Mouse (Mus musculus): ENCODE data around the gene Gm10337. TPM values are rescaled to one million over a fixed set of nuclear protein-coding genes. Genes with fewer than 3 reads are reported as not detected.

The Gm10337 gene
- polyA plus RNA-seq, 1 experiment = not detected

DNA sequence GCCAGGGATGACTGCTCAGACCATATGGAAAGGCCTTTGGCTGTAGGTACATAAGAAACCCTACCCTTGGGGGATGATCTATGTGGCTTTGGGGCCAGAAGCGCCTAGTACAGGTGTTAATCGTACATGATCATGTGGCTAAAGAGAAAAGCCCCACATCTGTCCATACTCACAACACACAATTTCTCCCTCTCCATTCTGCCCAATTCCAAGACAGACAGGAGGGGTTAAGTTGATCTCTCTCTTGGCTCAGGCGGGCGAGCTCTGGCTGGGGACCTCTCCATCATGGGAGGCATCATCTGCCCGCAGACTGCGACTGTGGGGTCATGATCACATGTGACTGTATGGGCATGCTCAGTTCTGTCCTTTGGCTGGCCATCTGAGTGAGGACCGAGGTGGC is 30.4 kb downstream of the Gm10337 start:
- WGBS = 94% methylated on average over 7 of the region's 7 CpGs
- no peak for DNase-seq (ENCODE audit: low read depth, low spot score)

DNA sequence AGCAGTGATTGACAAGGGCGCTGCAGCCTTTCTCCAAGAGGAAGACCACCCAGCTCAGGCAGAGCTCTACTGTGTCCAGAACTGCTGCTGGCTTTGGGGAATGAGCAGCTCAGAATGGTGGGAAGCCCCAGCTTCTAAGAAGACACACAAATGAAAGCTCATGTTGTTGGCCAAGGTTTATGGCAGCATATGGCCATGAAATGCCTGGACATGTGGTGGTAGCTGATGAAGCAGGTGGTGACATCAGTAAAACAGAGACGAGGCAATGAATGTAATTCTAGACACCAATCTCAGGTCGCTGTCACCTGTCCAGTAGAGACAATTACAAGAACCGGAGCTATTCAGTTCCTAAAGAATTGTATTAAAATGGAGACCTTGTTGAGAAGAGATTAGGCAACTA is 41.3 kb downstream of the Gm10337 start:
- DNase-seq (ENCODE audit: low read depth, low spot score) = no peak
- WGBS = 95% methylated on average over 4 of the region's 4 CpGs

DNA sequence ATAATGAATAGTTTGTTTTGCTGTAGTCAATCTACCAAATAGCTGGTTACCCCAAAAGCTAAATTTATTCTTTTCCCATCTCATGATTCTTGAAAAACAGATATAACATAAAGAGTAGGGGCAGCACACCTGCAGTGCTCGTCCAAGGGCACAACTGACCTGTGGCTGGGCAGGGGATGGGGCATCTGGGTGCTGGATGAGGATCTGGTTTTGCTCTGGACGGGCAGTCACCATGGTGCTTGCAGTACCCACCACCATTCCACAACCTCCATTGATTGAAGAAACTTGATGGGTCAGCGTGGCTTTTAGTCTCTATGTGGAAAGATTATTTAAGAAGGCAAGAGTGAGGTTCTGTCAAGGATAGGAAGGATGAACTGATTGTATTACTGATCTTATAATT is 42.7 kb downstream of the Gm10337 start:
- 94% methylated on average over 3 of the region's 3 CpGs for WGBS

DNA sequence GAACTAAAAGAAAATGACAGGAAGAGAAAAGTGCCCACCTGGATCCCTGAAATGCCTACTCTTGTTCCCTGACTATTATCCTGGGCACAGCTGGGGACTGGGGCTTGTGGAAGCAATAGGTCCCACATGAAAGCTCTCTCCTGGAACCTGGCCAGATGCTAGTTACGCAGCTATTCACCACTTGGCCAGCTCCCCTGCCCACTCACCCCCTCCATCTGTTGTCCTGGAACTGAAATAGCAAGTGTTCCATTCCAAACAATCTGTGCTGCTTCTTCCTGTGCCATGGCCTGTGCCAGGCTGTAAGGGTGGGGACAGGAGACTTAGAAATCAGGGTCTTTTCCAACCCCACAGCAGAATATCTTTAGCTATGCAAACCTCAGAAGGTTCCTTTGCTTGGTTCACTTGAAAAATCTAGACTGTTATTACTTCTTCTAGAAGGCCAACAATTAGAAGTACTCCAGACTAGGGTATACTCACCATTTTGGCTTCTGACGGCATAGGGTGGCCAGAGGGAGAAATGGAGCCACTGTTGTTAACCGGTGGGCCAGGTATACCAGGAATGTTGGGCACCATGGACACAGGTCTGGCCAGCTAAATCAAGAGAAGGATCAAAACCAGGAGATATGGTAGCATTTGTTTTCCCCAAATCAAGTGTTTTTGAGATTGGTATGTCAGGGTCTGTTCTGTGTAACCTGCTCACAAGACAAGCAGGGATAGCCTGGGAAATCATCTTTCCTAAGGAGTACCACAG is 43.3 kb downstream of the Gm10337 start:
- DNase-seq (ENCODE audit: low read depth, low spot score) = no peak
- 77% methylated on average over 3 of the region's 3 CpGs for WGBS

More for the DNA sequence above, 42.7 kb downstream of the Gm10337 start:
- no peak for DNase-seq (ENCODE audit: low read depth, low spot score)

DNA sequence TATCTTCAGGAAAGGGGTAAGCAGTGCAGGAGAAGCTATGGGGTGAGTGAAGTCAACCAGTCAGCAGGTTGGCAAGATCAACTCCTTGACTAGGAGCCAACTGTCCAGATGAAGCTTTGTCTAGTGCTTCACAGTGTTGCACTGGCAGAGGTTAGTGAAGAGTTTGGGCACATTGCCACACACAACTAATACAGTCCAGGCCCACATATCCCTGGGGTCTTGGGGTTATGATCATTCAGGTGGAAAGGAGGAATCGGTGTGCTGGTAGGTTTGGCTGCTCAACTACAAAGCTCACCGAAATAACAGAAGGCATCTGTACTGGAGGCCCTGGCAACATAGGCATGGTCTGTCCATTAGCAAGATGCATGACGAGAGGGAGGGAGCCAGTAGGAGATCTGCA is 44.0 kb downstream of the Gm10337 start:
- no peak for DNase-seq (ENCODE audit: low read depth, low spot score)
- 97% methylated on average over 3 of the region's 3 CpGs for WGBS

DNA sequence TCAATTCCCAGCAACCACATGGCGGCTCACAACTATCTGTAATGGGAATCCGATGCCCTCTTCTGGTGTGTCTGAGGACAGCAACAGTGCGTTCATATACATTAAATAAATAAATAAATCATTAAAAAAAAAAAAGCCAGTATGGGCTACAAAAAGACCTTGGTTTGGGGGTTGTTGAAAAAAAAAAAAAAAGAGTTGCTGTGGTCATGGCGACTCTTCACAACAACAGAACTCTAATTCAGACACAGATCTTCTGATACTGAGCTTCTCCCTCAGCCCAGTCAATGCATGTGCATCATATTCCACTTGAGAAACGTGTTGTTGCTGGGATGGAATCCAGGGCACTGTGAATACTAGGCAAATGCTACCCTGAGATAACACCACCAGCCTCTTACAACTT is 49.1 kb downstream of the Gm10337 start:
- 94% methylated on average over 5 of the region's 5 CpGs for WGBS
- no peak for DNase-seq (ENCODE audit: low read depth, low spot score)

Other genes with a start within 250 kb of the Gm10337 start
- 6.9 and 8.6 TPM in 2 replicates for gene Rarg, start 246.2 kb upstream of the Gm10337 start, polyA plus RNA-seq (2012; rRNA removed)
- not detected in 2 replicates for gene Gm9918, start 233.2 kb upstream of the Gm10337 start, polyA plus RNA-seq (2012; rRNA removed)
- gene Mfsd5, start 224.3 kb upstream of the Gm10337 start, polyA plus RNA-seq (2012; rRNA removed) = 52.4 and 57.1 TPM in 2 replicates
- gene Espl1, start 207.5 kb upstream of the Gm10337 start, polyA plus RNA-seq (2012; rRNA removed) = 14.8 and 16.1 TPM in 2 replicates
- 97.0 and 98.7 TPM in 2 replicates for gene Pfdn5, start 177.6 kb upstream of the Gm10337 start, polyA plus RNA-seq (2012; rRNA removed)
- 38.9 and 49.8 TPM in 2 replicates for gene Myg1, start 172.0 kb upstream of the Gm10337 start, polyA plus RNA-seq (2012; rRNA removed)
- gene Aaas, start 153.0 kb upstream of the Gm10337 start, polyA plus RNA-seq (2012; rRNA removed) = 31.0 and 35.2 TPM in 2 replicates
- not detected in 2 replicates for gene Sp7, start 136.5 kb upstream of the Gm10337 start, polyA plus RNA-seq (2012; rRNA removed)
- 10.3 and 19.7 TPM in 2 replicates for gene Sp1, start 97.6 kb upstream of the Gm10337 start, polyA plus RNA-seq (2012; rRNA removed)
- 0.16 and 1.0 TPM in 2 replicates for gene Amhr2, start 58.4 kb upstream of the Gm10337 start, polyA plus RNA-seq (2012; rRNA removed)
- 734 and 781 TPM in 2 replicates for gene Prr13, start 44.7 kb upstream of the Gm10337 start, polyA plus RNA-seq (2012; rRNA removed)
- gene Pcbp2, start 33.2 kb upstream of the Gm10337 start, polyA plus RNA-seq (2012; rRNA removed) = 449 and 466 TPM in 2 replicates
- 2.6 and 2.7 TPM in 2 replicates for gene Map3k12, start 13.3 kb downstream of the Gm10337 start, polyA plus RNA-seq (2012; rRNA removed)
- gene Tarbp2, start 14.5 kb downstream of the Gm10337 start, polyA plus RNA-seq (2012; rRNA removed) = 82.8 and 89.5 TPM in 2 replicates
- 3.1 and 3.6 TPM in 2 replicates for gene Npff, start 21.2 kb downstream of the Gm10337 start, polyA plus RNA-seq (2012; rRNA removed)
- gene Gm28047, start 121.3 kb downstream of the Gm10337 start, polyA plus RNA-seq (2012; rRNA removed) = not detected in 2 replicates
- gene Atf7, start 121.7 kb downstream of the Gm10337 start, polyA plus RNA-seq (2012; rRNA removed) = 45.0 and 47.4 TPM in 2 replicates
- 376 and 414 TPM in 2 replicates for gene Atp5g2, start 168.6 kb downstream of the Gm10337 start, polyA plus RNA-seq (2012; rRNA removed)
- gene Calcoco1, start 218.5 kb downstream of the Gm10337 start, polyA plus RNA-seq (2012; rRNA removed) = 11.2 and 17.4 TPM in 2 replicates